20 mouse cellular contexts compared by ENCODE assay signal in genomic region chr13:36307386-36307785, GRCm38 (mm10).
"Had no signal": no experiment of that assay in that cellular context is flagged by ENCODE, and none has a peak within 500 bp of the region (broad histone marks: within the 10 kb centered on the region; RNA-seq: fewer than 3 reads in every experiment).

No protein-coding gene starts in this region.

- H3K4me1 ChIP-seq: kidney, embryonic 15.5 days; limb, embryonic 10.5 days; liver, embryonic 12.5 days; liver, embryonic 15.5 days; lung, embryonic 15.5 days; midbrain, embryonic 10.5 days had no signal

- ATAC-seq: liver, embryonic 12.5 days; midbrain, embryonic 13.5 days had no signal

- H3K9me3 ChIP-seq: kidney, embryonic 15.5 days; limb, embryonic 10.5 days; limb, embryonic 13.5 days; liver, embryonic 12.5 days; liver, embryonic 15.5 days; lung, embryonic 15.5 days; megakaryocyte, embryonic 14.5 days; midbrain, embryonic 10.5 days; midbrain, embryonic 13.5 days had no signal

- H3K27me3 ChIP-seq: kidney, embryonic 15.5 days; limb, embryonic 13.5 days; liver, embryonic 12.5 days; liver, embryonic 15.5 days; lung, embryonic 15.5 days; megakaryocyte, embryonic 14.5 days; midbrain, embryonic 13.5 days had no signal

- H3K36me3 ChIP-seq: kidney, embryonic 15.5 days; limb, embryonic 10.5 days; limb, embryonic 13.5 days; liver, embryonic 12.5 days; liver, embryonic 15.5 days; lung, embryonic 15.5 days; midbrain, embryonic 10.5 days; midbrain, embryonic 13.5 days had no signal

- H3K27ac ChIP-seq: kidney, embryonic 15.5 days; limb, embryonic 10.5 days; limb, embryonic 13.5 days; liver, embryonic 12.5 days; liver, embryonic 15.5 days; lung, embryonic 15.5 days; midbrain, embryonic 10.5 days; midbrain, embryonic 13.5 days had no signal

- H3K4me2 ChIP-seq: kidney, embryonic 15.5 days; limb, embryonic 13.5 days; liver, embryonic 12.5 days; liver, embryonic 15.5 days; lung, embryonic 15.5 days; midbrain, embryonic 13.5 days had no signal

- H3K4me3 ChIP-seq: kidney, embryonic 15.5 days; limb, embryonic 10.5 days; limb, embryonic 13.5 days; liver, embryonic 12.5 days; liver, embryonic 15.5 days; lung, embryonic 15.5 days; megakaryocyte, embryonic 14.5 days; midbrain, embryonic 10.5 days; midbrain, embryonic 13.5 days had no signal

- DNase-seq: kidney, adult 8-10 months; kidney, postnatal 10 days; kidney, postnatal 36 days; liver; lung, adult 18-20 months; lung, postnatal 10 days; lung, postnatal 36 days; retina, postnatal 1 day; right cerebral cortex, postnatal 25 days; thymus, adult 18-20 months; thymus, postnatal 36 days had no signal

- H3K9ac ChIP-seq: kidney, embryonic 15.5 days; limb, embryonic 13.5 days; liver, embryonic 12.5 days; liver, embryonic 15.5 days; lung, embryonic 15.5 days; midbrain, embryonic 13.5 days had no signal
